Mouse (Mus musculus) spleen, postnatal 14 days (tissue): Measurements from ENCODE around the gene Slc4a7.
"Not testable (repeated sequence)": the region's sequence is repeated elsewhere in the genome, so short reads cannot be mapped to it uniquely, and the experiment has no call there.

Source experiments
- DNase-seq, 2 experiments: peaks; one replicate each; pipeline ENCODE4 v3.0.0; 2021 to 2022; ENCODE audit warnings: low spot score in 2 of 2

Gene Slc4a7

GRCm38 (mm10) chr14:14800332-14800731 is 98.3 kb downstream of the Slc4a7 start:
- no peak for DNase-seq

- DNase-seq = no peak
These were observed 98.7 kb downstream of the Slc4a7 start for GRCm38 (mm10) chr14:14800810-14801209.

GRCm38 (mm10) chr14:14803115-14803514 is 101.0 kb downstream of the Slc4a7 start, which contains the start of gene Nek10:
Nek10 (plus strand) TSS chr14:14803415.
- DNase-seq = not testable (repeated sequence)

- no peak for DNase-seq
These were observed 101.9 kb downstream of the Slc4a7 start for GRCm38 (mm10) chr14:14803921-14804517.

- no peak for DNase-seq
These were observed 102.6 kb downstream of the Slc4a7 start for GRCm38 (mm10) chr14:14804518-14805212.

GRCm38 (mm10) chr14:14832520-14833240 is 130.6 kb downstream of the Slc4a7 start:
- DNase-seq = no peak

GRCm38 (mm10) chr14:14833498-14833897 is 131.4 kb downstream of the Slc4a7 start:
- DNase-seq = no peak

GRCm38 (mm10) chr14:14834266-14834665 is 132.2 kb downstream of the Slc4a7 start:
- DNase-seq = no peak

GRCm38 (mm10) chr14:14837627-14838026 is 135.5 kb downstream of the Slc4a7 start:
- no peak for DNase-seq

GRCm38 (mm10) chr14:14838109-14838508 is 136.0 kb downstream of the Slc4a7 start:
- DNase-seq = no peak

- no peak for DNase-seq
These were observed 140.9 kb downstream of the Slc4a7 start for GRCm38 (mm10) chr14:14842734-14843530.
